Mouse (Mus musculus): Measurements from ENCODE around the gene Prkd3. TPM values are rescaled to one million over a fixed set of nuclear protein-coding genes. Genes with fewer than 3 reads are reported as not detected.

Gene Prkd3
- total RNA-seq, 1 experiment from 2014 or later: 40.0 TPM

DNA sequence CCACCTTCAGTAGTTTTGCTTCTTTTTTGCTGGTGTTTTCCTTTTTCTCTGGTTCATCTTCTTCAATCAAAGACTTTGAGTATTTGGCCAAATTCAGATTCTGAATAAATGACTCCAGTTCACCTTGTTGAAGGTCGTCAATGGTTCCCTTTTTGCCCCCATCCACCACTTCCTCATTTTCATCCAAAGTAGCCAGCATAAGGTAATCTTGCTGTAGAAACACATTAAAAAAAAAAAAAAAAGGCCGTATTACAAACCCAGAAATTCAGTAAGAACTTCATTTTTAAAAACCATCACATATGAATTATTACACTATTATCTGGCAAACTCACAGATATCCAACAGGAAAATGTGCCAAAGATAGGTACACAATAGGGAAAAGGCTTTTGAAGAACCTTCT, 84.8 kb downstream of the Prkd3 start:
- DNase-seq: no peak

DNA sequence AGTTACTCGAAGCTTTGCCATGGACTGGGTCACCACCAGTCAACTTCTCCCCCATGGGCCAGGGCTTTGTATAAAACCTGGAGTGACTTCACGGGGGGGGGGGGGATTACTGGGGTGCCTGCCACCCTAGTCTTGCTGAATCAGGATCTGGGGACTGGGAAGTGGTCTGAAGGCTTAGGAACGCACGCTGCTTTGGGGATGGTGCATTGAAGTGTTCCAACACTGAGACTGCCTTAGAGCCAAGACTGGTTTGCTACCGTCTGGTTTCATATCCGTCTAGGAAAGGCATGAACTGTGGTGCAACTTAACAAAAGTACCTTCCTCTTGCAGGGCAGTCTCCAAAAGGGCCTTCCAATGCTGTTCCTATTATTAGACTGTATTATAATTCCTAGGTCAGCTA, 102.9 kb downstream of the Prkd3 start:
- DNase-seq: no peak

- no peak for DNase-seq
These were observed 103.7 kb downstream of the Prkd3 start for GRCm38 (mm10) chr17:78916899-78917298.

GRCm38 (mm10) chr17:78916369-78916813, 104.2 kb downstream of the Prkd3 start, which contains the start of gene Cebpzos:
Cebpzos (plus strand) TSS chr17:78916500.
- DNase-seq: peak; percentile 86

- DNase-seq: no peak
These were observed 104.8 kb downstream of the Prkd3 start for GRCm38 (mm10) chr17:78915772-78916171.

DNA sequence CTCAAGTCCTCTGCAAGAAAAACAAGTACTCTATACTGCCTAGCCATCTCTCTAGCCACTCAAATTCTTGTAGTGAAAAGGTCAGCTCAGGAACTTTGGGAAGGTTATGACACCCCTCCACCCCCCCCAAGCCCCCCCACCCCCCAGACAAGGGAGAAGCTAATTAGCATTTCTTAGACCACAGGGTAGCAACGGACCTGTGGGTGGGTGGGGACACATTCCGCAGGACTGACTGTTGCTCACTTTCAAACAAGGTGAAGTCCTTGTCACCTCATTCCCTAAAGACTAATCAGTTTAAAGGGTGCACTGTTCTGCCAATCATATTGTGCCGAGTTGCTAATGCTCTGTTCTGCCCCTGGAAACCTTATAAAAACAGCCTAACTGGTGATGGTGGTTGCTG, 106.7 kb downstream of the Prkd3 start:
- DNase-seq: no peak

GRCm38 (mm10) chr17:78912861-78913281, 107.7 kb downstream of the Prkd3 start:
- no peak for DNase-seq

DNA sequence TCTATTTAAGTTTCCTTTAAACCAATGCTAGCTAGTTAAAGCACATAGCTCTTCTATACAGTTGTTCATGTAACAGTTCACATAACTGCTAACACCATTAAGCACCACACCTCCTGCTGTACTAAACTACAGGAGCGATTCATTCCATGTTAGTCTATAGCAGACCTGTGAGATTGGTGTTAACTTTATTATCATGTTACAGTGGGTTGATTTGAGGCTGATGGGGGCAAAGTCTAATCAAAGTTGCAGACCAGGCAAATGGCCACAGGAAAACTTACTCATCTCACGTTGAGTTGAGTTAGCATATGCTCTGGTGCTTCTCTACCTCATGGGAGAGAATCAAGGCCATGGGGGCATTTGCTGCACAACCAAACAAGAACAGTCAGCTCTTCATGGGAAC, 111.2 kb downstream of the Prkd3 start:
- no peak for DNase-seq

- DNase-seq: no peak
These were observed 113.7 kb downstream of the Prkd3 start, which contains the start of gene Sult6b1 for GRCm38 (mm10) chr17:78906892-78907291. Sult6b1 (minus strand) TSS chr17:78906992.

- DNase-seq: no peak
These were observed 117.5 kb downstream of the Prkd3 start for GRCm38 (mm10) chr17:78903158-78903557.

Other genes with a start within 250 kb of the Prkd3 start
- gene Heatr5b, start 185.5 kb downstream of the Prkd3 start, total RNA-seq (2021): 31.8 and 38.5 TPM in 2 replicates
- gene Gpatch11, start 185.2 kb downstream of the Prkd3 start, total RNA-seq (2021): 27.8 and 33.9 TPM in 2 replicates
- 20.6 and 32.9 TPM in 2 replicates for gene Eif2ak2, start 138.2 kb downstream of the Prkd3 start, total RNA-seq (2021)
- gene Sult6b1, start 113.8 kb downstream of the Prkd3 start, total RNA-seq (2021): 0.43 TPM in 1 of 2 replicates, not detected in the other
- 28.9 and 43.5 TPM in 2 replicates for gene Cebpzos, start 104.3 kb downstream of the Prkd3 start, total RNA-seq (2021)
- gene Cebpz, start 83.8 kb downstream of the Prkd3 start, total RNA-seq (2021): 48.2 and 50.5 TPM in 2 replicates
- gene Ndufaf7, start 83.7 kb downstream of the Prkd3 start, total RNA-seq (2021): 36.8 and 42.3 TPM in 2 replicates
- gene Qpct, start 31.1 kb upstream of the Prkd3 start, total RNA-seq (2021): 4.5 and 7.0 TPM in 2 replicates